Mouse (Mus musculus) liver, embryonic 16.5 days (tissue): ENCODE data around the gene B4gat1. TPM values are rescaled to one million over a fixed set of nuclear protein-coding genes. Genes with fewer than 3 reads are reported as not detected.

Source experiments
- ATAC-seq: fragments of 200-750 bp; cut with Nextera tagmentation; 2 replicates; pipeline ENCODE4 v1.8.0; 2017; ENCODE audit warnings: low read depth, mild to moderate bottlenecking, moderate number of reproducible peaks, moderate library complexity
- H3K27ac ChIP-seq: fragments of 300-500 bp; sonication (generic); 2 replicates; pipeline ENCODE4 v1.5.1; 2014; ENCODE audit warnings: mild to moderate bottlenecking, low read length
- H3K27me3 ChIP-seq: fragments of 300-500 bp; sonication (generic); 2 replicates; pipeline ENCODE4 v1.6.1; 2014; ENCODE audit warnings: low read depth, low read length, mixed read lengths; ENCODE audit not compliant: control insufficient read depth, insufficient read depth
- H3K36me3 ChIP-seq: fragments of 300-500 bp; sonication (generic); 2 replicates; pipeline ENCODE4 v1.6.1; 2014; ENCODE audit warnings: mild to moderate bottlenecking; ENCODE audit not compliant: control insufficient read depth, insufficient read depth
- H3K4me1 ChIP-seq: fragments of 300-500 bp; sonication (generic); 2 replicates; pipeline ENCODE4 v1.6.1; 2014; ENCODE audit warnings: low read depth, low read length, mixed read lengths; ENCODE audit not compliant: control insufficient read depth
- H3K4me2 ChIP-seq: fragments of 300-500 bp; sonication (generic); 2 replicates; pipeline ENCODE4 v1.6.1; 2014; ENCODE audit warnings: low read depth, low read length, mixed read lengths
- H3K4me3 ChIP-seq: fragments of 300-500 bp; sonication (generic); 2 replicates; pipeline ENCODE4 v1.5.1; 2014; ENCODE audit warnings: low read depth, mild to moderate bottlenecking, low read length
- H3K9ac ChIP-seq: fragments of 300-500 bp; sonication (generic); 2 replicates; pipeline ENCODE4 v1.6.1; 2014; ENCODE audit warnings: low read depth, low read length
- H3K9me3 ChIP-seq: fragments of 300-500 bp; sonication (generic); replicated peaks from 2 replicates; pipeline ENCODE4 v1.6.1; 2016; ENCODE audit warnings: low read length; ENCODE audit not compliant: control insufficient read depth
- WGBS: fragments of 180-500 bp; shearing (Covaris S2); extraction: QIAGEN DNeasy Blood & Tissue Kit; methylation state at CpG from one replicate; pipeline ENCODE4 v1.1.7; 2014; ENCODE audit not compliant: insufficient replicate concordance; 5-methylcytosine and 5-hydroxymethylcytosine counted together
- polyA plus RNA-seq: library from polyadenylated mRNA; unstranded; fragments of >200 nt; fragmentation: Nextera tagmentation; extraction: Ambion mirVana; gene quantifications from 2 replicates; pipeline ENCODE4 v1.2.1, GENCODE M21; 2015

The B4gat1 gene
- polyA plus RNA-seq, 1 experiment from 2014 or later: 8.6 TPM

GRCm38 (mm10) chr19:5062446-5062845 lies 23.8 kb downstream of the B4gat1 start:
- H3K4me1 ChIP-seq: peaks cover 28% of the 10 kb centered on the region
- H3K27me3 ChIP-seq: peaks cover 7% of the 10 kb centered on the region
- no peak for ATAC-seq
- no peak overlapping the region for H3K9ac ChIP-seq
- 64% methylated on average over 6 of the region's 6 CpGs for WGBS
- H3K9me3 ChIP-seq: no peaks in the 10 kb centered on the region
- H3K4me3 ChIP-seq: no peak overlapping the region
- H3K36me3 ChIP-seq: no peaks in the 10 kb centered on the region
- no peak overlapping the region for H3K4me2 ChIP-seq
- H3K27ac ChIP-seq: no peak overlapping the region

- Histone ChIP-seq H3K4me2 (no peak overlapping the region), H3K4me1 (peaks cover 34% of the 10 kb centered on the region), H3K4me3 (no peak overlapping the region), H3K9me3 (no peaks in the 10 kb centered on the region), H3K27ac (no peak overlapping the region), H3K9ac (no peak overlapping the region), H3K27me3 (peaks cover 29% of the 10 kb centered on the region), H3K36me3 (no peaks in the 10 kb centered on the region)
- no peak for ATAC-seq
- WGBS: 57% methylated on average over 7 of the region's 7 CpGs
Observed at GRCm38 (mm10) chr19:5065104-5065503, 26.5 kb downstream of the B4gat1 start.

DNA sequence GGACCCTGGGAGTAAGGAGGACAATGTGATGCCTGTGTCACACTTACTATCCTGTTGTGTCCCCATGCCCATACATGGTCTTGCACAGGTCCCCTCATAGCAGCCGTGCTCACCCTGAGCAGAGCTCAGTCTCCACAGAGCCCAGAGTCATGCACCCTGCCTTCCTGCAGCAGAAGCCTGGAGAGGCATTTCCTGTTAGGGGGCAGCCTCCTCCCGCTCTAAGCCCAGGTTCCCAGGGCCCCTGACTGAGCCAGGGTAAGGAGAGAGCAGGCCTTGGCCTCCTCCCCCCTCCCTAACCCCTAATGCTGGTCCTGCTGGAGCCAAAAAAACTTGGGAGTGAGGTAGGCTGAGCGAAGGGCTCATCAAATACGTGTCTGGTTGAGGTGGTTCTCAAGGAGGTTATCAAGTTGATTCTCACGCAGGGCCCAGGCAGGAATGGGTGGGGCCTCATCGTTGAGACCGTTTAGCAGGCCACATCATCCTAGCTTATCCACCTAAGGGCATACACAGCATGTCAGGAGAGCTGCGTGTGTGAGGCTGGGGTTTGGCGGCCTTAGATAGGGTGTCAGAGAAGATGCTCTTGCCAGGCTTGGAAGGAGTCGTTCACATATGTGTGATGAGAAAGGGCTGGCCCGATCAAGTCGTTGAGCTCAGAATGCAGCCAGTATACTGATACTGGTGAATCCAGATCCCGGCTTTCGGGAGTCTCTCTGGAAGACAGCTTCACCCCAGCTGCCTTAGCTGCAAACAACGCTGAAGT lies 28.6 kb downstream of the B4gat1 start:
- WGBS: 5% methylated on average over 15 of the region's 15 CpGs
- H3K4me1 ChIP-seq: peaks cover 39% of the 10 kb centered on the region
- peak overlapping the region; percentile 52 for H3K4me3 ChIP-seq
- H3K27ac ChIP-seq: peak overlapping the region; percentile 75
- peak; percentile 78 for ATAC-seq
- no peaks in the 10 kb centered on the region for H3K9me3 ChIP-seq
- H3K4me2 ChIP-seq: peak overlapping the region; percentile 74
- H3K9ac ChIP-seq: no peak overlapping the region; the same call in 1 of the 2 replicates
- H3K36me3 ChIP-seq: no peaks in the 10 kb centered on the region
- peaks cover 41% of the 10 kb centered on the region for H3K27me3 ChIP-seq

DNA sequence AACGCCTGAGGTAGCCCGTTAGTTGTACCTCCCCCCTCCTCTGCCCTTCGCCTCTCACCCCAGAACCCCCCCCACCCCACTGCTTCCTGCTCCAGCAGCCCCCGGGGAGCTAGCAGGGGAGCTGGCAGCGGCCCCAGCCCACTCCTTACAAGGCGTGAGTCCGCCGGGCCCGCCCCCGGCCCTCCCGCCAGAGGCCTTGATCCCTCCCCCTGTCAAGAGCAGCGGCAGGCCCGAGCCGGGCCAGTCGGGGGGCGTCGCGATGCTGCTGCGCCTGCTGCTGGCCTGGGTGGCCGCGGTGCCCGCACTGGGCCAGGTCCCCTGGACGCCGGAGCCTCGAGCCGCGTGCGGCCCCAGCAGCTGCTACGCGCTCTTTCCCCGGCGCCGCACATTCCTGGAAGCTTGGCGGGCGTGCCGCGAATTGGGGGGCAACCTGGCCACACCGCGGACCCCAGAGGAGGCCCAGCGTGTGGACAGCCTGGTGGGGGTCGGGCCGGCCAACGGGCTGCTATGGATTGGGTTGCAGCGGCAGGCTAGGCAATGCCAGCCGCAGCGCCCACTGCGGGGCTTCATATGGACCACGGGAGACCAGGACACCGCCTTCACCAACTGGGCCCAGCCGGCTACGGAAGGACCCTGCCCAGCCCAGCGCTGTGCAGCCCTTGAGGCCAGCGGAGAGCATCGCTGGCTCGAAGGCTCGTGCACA lies 29.4 kb downstream of the B4gat1 start, which contains the start of gene Cd248:
Gene Cd248 (plus strand): TSS at position 212 of the 703 bp plus-strand sequence.
- WGBS: 2% methylated on average over 53 of the region's 56 CpGs
- Histone ChIP-seq H3K4me1 (peaks cover 47% of the 10 kb centered on the region), H3K4me2 (peak within 1 kb of the TSS; percentile 74), H3K27ac (peak within 1 kb of the TSS; percentile 75), H3K9me3 (no peaks in the 10 kb centered on the region), H3K4me3 (peak within 1 kb of the TSS; percentile 52), H3K36me3 (no peaks in the 10 kb centered on the region), H3K27me3 (peaks cover 41% of the 10 kb centered on the region), H3K9ac (peak within 1 kb of the TSS; percentile 57)
- peak; percentile 14; the same call in 1 of the 2 replicates for ATAC-seq

GRCm38 (mm10) chr19:5068570-5069234 lies 30.1 kb downstream of the B4gat1 start:
- no peak overlapping the region for H3K27ac ChIP-seq
- H3K4me1 ChIP-seq: peaks cover 48% of the 10 kb centered on the region
- WGBS: 41% methylated on average over 21 of the region's 21 CpGs
- H3K9me3 ChIP-seq: no peaks in the 10 kb centered on the region
- peak overlapping the region; percentile 52 for H3K4me3 ChIP-seq
- no peaks in the 10 kb centered on the region for H3K36me3 ChIP-seq
- ATAC-seq: no peak
- peaks cover 42% of the 10 kb centered on the region for H3K27me3 ChIP-seq
- peak overlapping the region; percentile 57 for H3K9ac ChIP-seq
- H3K4me2 ChIP-seq: peak overlapping the region; percentile 74

- Histone ChIP-seq H3K27ac (no peak overlapping the region), H3K9ac (no peak overlapping the region), H3K4me3 (no peak overlapping the region), H3K9me3 (no peaks in the 10 kb centered on the region), H3K4me1 (peaks cover 48% of the 10 kb centered on the region), H3K27me3 (peaks cover 45% of the 10 kb centered on the region), H3K36me3 (no peaks in the 10 kb centered on the region), H3K4me2 (no peak overlapping the region)
- WGBS: 71% methylated on average over 5 of the region's 5 CpGs
- no peak for ATAC-seq
Observed at GRCm38 (mm10) chr19:5069486-5069885, 30.9 kb downstream of the B4gat1 start.

GRCm38 (mm10) chr19:5069978-5070377 lies 31.4 kb downstream of the B4gat1 start:
- Histone ChIP-seq H3K36me3 (no peaks in the 10 kb centered on the region), H3K4me1 (peaks cover 47% of the 10 kb centered on the region), H3K4me2 (no peak overlapping the region), H3K27me3 (peaks cover 45% of the 10 kb centered on the region), H3K27ac (no peak overlapping the region), H3K4me3 (no peak overlapping the region), H3K9ac (no peak overlapping the region), H3K9me3 (no peaks in the 10 kb centered on the region)
- no peak for ATAC-seq
- 69% methylated on average over 7 of the region's 7 CpGs for WGBS

DNA sequence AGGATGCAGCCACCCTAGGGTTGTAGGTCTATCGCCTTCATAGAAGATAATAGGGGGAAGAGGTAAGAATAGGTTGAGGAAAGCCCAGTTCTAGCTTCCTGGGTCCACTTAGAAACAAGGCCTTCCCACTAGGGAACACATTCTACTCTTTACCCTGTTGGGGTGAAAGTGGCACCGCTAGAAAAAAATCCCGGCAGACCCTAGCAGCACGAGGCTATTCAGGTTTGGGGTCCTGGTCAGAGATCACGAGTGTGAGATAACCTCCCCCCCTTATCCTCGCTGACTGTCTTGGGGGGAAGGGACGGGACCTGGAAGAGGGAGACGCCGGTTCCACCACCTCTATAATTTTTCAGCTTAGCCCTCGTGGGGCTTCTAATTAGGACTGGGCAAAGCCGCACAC lies 32.5 kb downstream of the B4gat1 start:
- Histone ChIP-seq H3K36me3 (no peaks in the 10 kb centered on the region), H3K4me1 (peaks cover 43% of the 10 kb centered on the region), H3K9ac (no peak overlapping the region), H3K27ac (no peak overlapping the region), H3K9me3 (no peaks in the 10 kb centered on the region), H3K4me2 (peak overlapping the region; percentile 86), H3K4me3 (no peak overlapping the region), H3K27me3 (peaks cover 45% of the 10 kb centered on the region)
- WGBS: 24% methylated on average over 11 of the region's 11 CpGs
- no peak for ATAC-seq
